Mouse (Mus musculus) cerebellum, adult 2 months (tissue): ENCODE measurements around the gene Lsm7. TPM values are rescaled to one million over a fixed set of nuclear protein-coding genes. Genes with fewer than 3 reads are reported as not detected.

Source experiments
- DNase-seq, 2 experiments: peaks; one replicate each; pipeline ENCODE4 v3.0.0; 2021
- H3K27ac ChIP-seq: fragments of 200-500 bp; 2 replicates; pipeline ENCODE4 v1.5.1; 2012; ENCODE audit warnings: low read length, control low read depth, inconsistent platforms; ENCODE audit not compliant: insufficient read depth
- H3K27me3 ChIP-seq: fragments of 200-500 bp; 2 replicates; pipeline ENCODE4 v1.6.1; 2012; ENCODE audit warnings: inconsistent platforms, mild to moderate bottlenecking, low read length, moderate library complexity; ENCODE audit not compliant: control insufficient read depth, insufficient read depth
- H3K4me1 ChIP-seq: fragments of 200-500 bp; 2 replicates; pipeline ENCODE4 v1.6.1; 2011; ENCODE audit warnings: low read length; ENCODE audit not compliant: control insufficient read depth, insufficient read depth
- H3K4me3 ChIP-seq: fragments of 200-500 bp; replicated peaks from 2 replicates; pipeline ENCODE3; 2011; ENCODE audit warnings: mild to moderate bottlenecking, low read depth, low read length, control low read depth; ENCODE audit not compliant: insufficient read depth
- CTCF ChIP-seq: fragments of 200-500 bp; IDR thresholded peaks from 2 replicates; pipeline ENCODE4 v1.5.1; 2011; ENCODE audit warnings: low read depth, mild to moderate bottlenecking, control low read depth, low read length, moderate library complexity, borderline replicate concordance; ENCODE audit not compliant: insufficient read depth
- POLR2A ChIP-seq: fragments of 200-500 bp; IDR thresholded peaks from 2 replicates; pipeline ENCODE4 v1.6.1; 2011; ENCODE audit warnings: low read length, control low read depth, borderline replicate concordance; ENCODE audit not compliant: insufficient read depth
- WGBS: fragments of 180-500 bp; shearing (Covaris S2); methylation state at CpG from one replicate; pipeline ENCODE4 v1.1.7; 2018; 5-methylcytosine and 5-hydroxymethylcytosine counted together
- polyA plus RNA-seq: library from polyadenylated mRNA; depleted of rRNA; stranded (reverse); fragments of >200 nt; gene quantifications from 2 replicates; pipeline ENCODE4 v1.2.3, GENCODE M21; 2012

Gene Lsm7
- polyA plus RNA-seq, 1 experiment: 215 TPM

- 52% methylated on average over 15 of the region's 15 CpGs for WGBS
- TF ChIP-seq POLR2A (no peak), CTCF (no peak)
- Histone ChIP-seq H3K27me3 (no peaks in the 10 kb centered on the region), H3K4me3 (peak overlapping the region; percentile 75), H3K27ac (no peak overlapping the region), H3K4me1 (peaks cover 55% of the 10 kb centered on the region)
- DNase-seq: no peak
Observed at GRCm38 (mm10) chr10:80842334-80842733, 12.7 kb downstream of the Lsm7 start.

GRCm38 (mm10) chr10:80841685-80842084 lies 13.3 kb downstream of the Lsm7 start:
- Histone ChIP-seq H3K27me3 (no peaks in the 10 kb centered on the region), H3K4me3 (no peak overlapping the region), H3K27ac (peak overlapping the region; percentile 29; the same call in 1 of the 2 replicates), H3K4me1 (peaks cover 62% of the 10 kb centered on the region)
- TF ChIP-seq POLR2A (no peak), CTCF (no peak)
- 49% methylated on average over 2 of the region's 2 CpGs for WGBS
- DNase-seq: no peak

GRCm38 (mm10) chr10:80839848-80840247 lies 15.2 kb downstream of the Lsm7 start:
- TF ChIP-seq CTCF (no peak), POLR2A (no peak)
- 33% methylated on average over 6 of the region's 6 CpGs for WGBS
- H3K27me3 ChIP-seq: no peaks in the 10 kb centered on the region
- DNase-seq: no peak
- H3K4me3 ChIP-seq: no peak overlapping the region
- peak overlapping the region; percentile 29 for H3K27ac ChIP-seq
- peaks cover 70% of the 10 kb centered on the region for H3K4me1 ChIP-seq

- peak; percentile 60 to 69 for DNase-seq
- H3K4me3 ChIP-seq: no peak overlapping the region
- H3K4me1 ChIP-seq: peaks cover 65% of the 10 kb centered on the region
- TF ChIP-seq CTCF (no peak), POLR2A (no peak)
- no peaks in the 10 kb centered on the region for H3K27me3 ChIP-seq
- peak overlapping the region; percentile 90 for H3K27ac ChIP-seq
- WGBS: 24% methylated on average over 2 of the region's 2 CpGs
Observed at GRCm38 (mm10) chr10:80838346-80838912, 16.6 kb downstream of the Lsm7 start.

GRCm38 (mm10) chr10:80837827-80838226 lies 17.2 kb downstream of the Lsm7 start:
- DNase-seq: peak; percentile 76 to 85
- 2% methylated on average over 2 of the region's 2 CpGs for WGBS
- H3K27ac ChIP-seq: peak overlapping the region; percentile 90
- TF ChIP-seq POLR2A: no peak
- peaks cover 71% of the 10 kb centered on the region for H3K4me1 ChIP-seq
- no peaks in the 10 kb centered on the region for H3K27me3 ChIP-seq
- H3K4me3 ChIP-seq: no peak overlapping the region

- H3K4me1 ChIP-seq: peaks cover 68% of the 10 kb centered on the region
- no peak overlapping the region for H3K4me3 ChIP-seq
- no peaks in the 10 kb centered on the region for H3K27me3 ChIP-seq
- 15% methylated on average over 7 of the region's 7 CpGs for WGBS
- H3K27ac ChIP-seq: peak overlapping the region; percentile 45
- peak; percentile 61 to 68 for DNase-seq
- TF ChIP-seq POLR2A (no peak), CTCF (no peak)
Observed at GRCm38 (mm10) chr10:80836949-80837379, 18.0 kb downstream of the Lsm7 start.

GRCm38 (mm10) chr10:80835617-80836016 lies 19.4 kb downstream of the Lsm7 start:
- no peak overlapping the region for H3K4me3 ChIP-seq
- no peak overlapping the region for H3K27ac ChIP-seq
- H3K4me1 ChIP-seq: peaks cover 63% of the 10 kb centered on the region
- 65% methylated on average over 30 of the region's 30 CpGs for WGBS
- no peaks in the 10 kb centered on the region for H3K27me3 ChIP-seq
- DNase-seq: peak in 1 of 2 experiments; percentile 50
- TF ChIP-seq POLR2A (no peak), CTCF (no peak)

GRCm38 (mm10) chr10:80832818-80833217 lies 22.2 kb downstream of the Lsm7 start:
- no peak for DNase-seq
- Histone ChIP-seq H3K4me1 (peaks cover 54% of the 10 kb centered on the region), H3K4me3 (no peak overlapping the region), H3K27me3 (no peaks in the 10 kb centered on the region), H3K27ac (no peak overlapping the region)
- TF ChIP-seq POLR2A (no peak), CTCF (no peak)
- WGBS: 36% methylated on average over 7 of the region's 7 CpGs
